Mouse (Mus musculus): Measurements from ENCODE around the gene Dab1.
A peak's percentile ranks its signal among the peaks of the same experiment; 100 is the strongest.

Dab1 gene

GRCm38 (mm10) chr4:104369091-104369490 lies 749.9 kb downstream of the Dab1 start:
- DNase-seq (ENCODE audit: low read depth, low spot score): no peak

GRCm38 (mm10) chr4:104371136-104371535 lies 752.0 kb downstream of the Dab1 start:
- no peak for DNase-seq (ENCODE audit: low read depth, low spot score)

DNA sequence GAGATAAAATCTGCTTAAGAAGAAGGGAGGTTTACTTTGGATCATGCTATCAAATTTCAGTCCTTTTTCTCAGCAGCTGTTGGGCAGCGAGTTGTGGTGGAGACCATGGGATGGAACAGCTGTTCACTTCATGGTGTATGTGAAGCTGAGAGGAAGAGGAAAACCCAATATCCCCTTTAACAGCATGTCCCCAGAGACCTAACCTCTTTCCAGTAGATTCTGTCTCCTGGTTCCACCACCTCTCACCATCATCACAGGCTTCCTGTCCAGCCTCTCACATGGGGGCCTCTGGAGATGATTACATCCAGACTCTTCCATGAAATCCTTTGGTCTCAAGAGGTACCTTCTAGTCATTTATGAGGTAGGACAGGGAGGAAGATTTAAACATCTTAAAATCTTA lies 755.0 kb downstream of the Dab1 start:
- no peak for DNase-seq (ENCODE audit: low read depth, low spot score)

DNA sequence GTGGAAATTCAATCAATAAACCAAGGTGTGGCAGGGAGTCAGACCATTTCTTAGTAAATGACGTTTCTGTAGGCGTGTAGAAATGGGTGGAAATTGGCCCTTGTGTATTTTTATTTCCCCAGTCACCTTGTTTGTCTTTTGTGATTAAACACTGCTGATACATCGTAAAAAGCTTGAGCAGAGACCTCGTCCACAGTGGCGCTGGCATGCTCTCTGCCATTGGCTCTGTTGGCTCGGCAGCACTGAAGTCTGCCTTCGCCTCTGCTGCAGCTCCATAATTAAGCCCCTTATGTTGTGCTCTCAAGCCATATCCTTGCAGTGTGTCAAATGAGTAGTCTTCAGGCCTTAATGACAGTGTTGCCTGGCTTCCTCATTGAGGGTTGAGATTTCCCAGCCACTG lies 765.5 kb downstream of the Dab1 start:
- DNase-seq (ENCODE audit: low read depth, low spot score): no peak

GRCm38 (mm10) chr4:104385272-104385671 lies 766.1 kb downstream of the Dab1 start:
- DNase-seq (ENCODE audit: low read depth, low spot score): no peak

DNA sequence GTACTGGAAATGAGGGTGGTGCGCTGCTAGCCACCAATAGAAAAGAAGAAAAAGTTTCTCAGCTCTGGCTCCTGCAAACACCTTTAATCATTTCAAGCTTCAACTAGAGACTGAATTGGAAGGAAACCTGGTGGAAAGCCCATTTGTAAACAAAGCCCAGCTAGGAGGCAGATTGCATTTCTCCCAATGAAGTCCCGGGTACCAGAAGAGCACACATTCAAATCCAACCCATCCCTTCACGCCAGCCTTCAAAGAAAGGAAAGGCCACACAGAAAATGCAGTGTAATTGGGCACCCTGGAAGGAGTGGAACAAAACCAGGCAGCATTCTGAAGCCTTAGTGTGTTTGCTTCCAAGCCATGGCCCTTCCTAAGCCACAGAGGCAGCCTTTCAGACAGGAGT lies 776.4 kb downstream of the Dab1 start:
- DNase-seq (ENCODE audit: low read depth, low spot score): no peak

DNA sequence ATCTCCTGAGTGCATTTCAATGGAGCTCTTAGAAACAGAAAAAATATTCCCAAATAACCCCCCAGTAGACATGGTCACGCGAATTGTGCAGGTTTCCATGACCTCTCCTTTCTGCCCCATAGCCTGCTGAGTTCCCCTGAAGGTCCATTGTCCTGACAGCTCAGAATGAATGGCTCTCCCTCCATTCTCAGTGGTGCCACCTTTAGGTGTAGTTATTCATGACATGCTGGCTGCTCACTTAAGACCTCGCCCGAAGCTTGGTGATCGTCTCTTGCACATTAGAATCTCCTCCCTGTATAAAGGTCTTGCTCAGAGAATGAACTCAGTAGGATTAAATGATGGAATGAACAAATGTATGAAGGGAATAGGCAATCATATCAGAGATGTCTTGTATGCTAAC lies 776.9 kb downstream of the Dab1 start:
- DNase-seq (ENCODE audit: low read depth, low spot score): peak; percentile 14

- no peak for DNase-seq (ENCODE audit: low read depth, low spot score)
Observed at GRCm38 (mm10) chr4:104399106-104399730, 780.1 kb downstream of the Dab1 start.

DNA sequence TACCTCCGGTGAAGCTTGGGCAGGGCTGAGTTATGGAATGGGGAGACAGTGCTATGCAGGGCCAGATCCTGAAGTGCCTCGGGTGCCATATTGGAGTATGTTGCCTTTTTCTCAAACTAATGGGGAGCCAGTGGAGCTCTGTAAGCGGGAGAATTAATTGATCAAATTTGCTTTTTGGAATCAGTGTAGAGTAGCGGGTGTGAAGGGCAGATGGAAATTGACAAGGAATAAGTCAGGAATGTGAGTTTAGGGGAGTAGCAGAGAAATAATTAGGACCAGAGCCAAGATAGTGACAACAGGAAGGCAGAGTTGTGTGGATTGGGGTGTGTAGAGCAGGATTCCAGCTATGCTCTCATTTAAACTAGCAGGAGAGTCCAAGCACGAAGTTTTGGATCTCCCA lies 784.9 kb downstream of the Dab1 start:
- no peak for DNase-seq (ENCODE audit: low read depth, low spot score)

DNA sequence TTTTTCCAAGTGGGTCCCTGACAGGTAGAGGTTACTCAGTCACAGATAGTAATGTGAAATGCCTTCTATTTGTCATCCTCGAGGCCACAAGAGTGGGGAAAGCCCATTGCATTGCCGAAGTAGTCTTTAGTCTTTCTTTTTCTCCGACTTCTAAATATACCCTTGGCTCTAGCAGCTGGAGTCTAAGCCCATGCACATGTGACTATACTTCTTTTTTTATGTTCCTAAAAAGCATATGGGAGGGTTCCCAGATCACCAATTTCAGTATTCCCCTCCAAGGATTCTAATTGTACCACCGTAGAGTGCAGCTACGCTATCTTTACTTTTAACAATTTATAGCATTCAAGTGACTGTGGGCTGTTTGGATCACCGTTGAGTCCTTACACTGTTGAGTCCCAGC lies 791.8 kb downstream of the Dab1 start:
- DNase-seq (ENCODE audit: low read depth, low spot score): no peak

GRCm38 (mm10) chr4:104415482-104415881 lies 796.3 kb downstream of the Dab1 start:
- DNase-seq (ENCODE audit: low read depth, low spot score): no peak

DNA sequence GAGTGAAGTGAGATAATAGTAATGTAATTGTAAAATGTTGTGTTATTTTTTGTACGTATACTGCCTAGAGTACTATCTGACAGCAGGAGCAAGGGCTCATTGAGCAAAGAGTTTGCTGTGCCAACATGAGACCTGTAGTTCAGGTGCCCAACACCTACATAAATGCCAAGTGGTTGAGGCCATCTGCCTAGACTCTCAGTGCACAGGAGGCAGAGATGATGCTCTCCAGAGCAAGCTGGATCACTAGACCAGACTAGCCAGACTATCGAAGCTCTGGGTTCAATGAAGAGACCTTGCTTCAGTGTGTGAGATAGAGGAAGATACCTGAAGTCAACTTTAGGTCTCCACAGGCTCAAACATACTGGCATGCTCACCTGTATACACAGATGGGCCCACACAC lies 799.2 kb downstream of the Dab1 start:
- no peak for DNase-seq (ENCODE audit: low read depth, low spot score)

GRCm38 (mm10) chr4:104420983-104421680 lies 802.0 kb downstream of the Dab1 start:
- no peak for DNase-seq (ENCODE audit: low read depth, low spot score)

DNA sequence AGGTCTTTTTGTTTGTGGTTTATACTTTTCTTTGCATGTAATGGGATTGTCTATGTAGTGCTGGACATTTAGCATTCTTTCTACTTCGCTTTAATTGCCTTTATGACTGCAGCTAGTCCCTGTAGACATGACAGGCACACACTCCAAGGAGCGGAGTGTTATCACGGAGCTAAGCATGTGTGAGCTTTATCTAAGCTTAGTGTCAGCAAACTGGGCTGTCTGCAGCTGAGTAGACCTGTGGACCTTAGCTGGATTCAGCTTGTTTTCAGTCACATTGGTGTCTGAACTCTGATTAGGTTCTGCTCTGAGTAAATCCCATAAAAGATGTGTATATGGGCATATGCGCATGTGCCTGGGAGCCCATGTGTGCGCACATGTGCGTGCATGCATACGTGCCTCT lies 810.0 kb downstream of the Dab1 start:
- DNase-seq (ENCODE audit: low read depth, low spot score): no peak

- no peak for DNase-seq (ENCODE audit: low read depth, low spot score)
Observed at GRCm38 (mm10) chr4:104431231-104431855, 812.2 kb downstream of the Dab1 start.

DNA sequence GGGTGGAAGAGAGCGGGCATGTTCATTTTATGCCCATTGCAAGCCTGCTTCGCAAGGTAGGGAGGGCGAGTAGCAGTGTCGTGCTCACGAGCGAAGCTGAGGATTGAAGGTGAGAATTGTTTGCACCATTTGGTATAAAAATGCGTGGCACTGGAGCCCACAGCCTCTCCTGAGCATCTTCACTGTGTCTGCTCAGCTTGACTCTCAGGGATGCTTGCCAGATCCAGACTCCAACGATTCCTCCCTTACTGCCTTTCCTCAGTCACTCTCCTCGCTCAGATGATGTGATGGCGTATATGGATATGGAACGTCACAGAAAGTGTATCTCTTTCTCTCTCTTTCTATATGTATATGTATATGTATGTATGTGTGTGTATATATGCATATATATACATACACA lies 813.0 kb downstream of the Dab1 start:
- no peak for DNase-seq (ENCODE audit: low read depth, low spot score)

GRCm38 (mm10) chr4:104435736-104436135 lies 816.6 kb downstream of the Dab1 start:
- no peak for DNase-seq (ENCODE audit: low read depth, low spot score)

DNA sequence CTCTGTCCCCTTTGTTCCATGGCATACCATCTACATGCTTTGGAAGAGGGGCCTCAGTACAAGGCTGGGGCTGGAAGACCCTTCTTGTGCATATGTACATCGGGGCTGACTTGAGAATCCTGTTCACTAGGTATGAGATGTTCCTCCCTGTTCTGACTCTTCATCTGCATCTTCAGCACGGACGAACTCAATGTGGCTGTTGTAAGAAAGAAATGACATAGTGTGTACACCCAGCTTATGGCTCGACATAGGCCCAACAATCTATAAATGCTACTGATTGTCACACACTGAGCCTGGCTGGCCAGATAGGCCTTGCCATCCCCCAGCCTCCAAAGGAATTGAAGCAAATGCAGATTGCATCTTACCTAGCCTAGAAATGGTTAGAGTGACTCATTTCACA lies 817.3 kb downstream of the Dab1 start:
- DNase-seq (ENCODE audit: low read depth, low spot score): no peak

DNA sequence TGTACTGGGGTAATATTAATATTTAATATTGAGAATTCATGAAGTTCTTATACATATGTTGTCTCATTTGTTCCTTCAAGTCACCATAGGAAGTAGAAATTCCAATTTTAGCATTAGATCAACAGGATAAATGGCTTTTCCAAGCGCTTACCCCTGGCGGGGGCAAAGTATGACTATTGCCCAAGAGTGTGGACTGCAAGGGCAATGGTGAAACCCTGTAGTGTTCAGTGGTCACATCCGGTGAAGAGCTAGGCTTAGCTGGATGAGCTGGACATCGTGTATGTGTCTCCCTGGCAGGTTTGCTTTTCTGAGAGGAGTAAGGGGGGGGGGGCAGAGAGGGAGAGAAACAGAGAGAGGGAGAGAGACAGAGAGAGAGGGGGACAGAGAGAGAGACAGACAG lies 819.6 kb downstream of the Dab1 start:
- DNase-seq (ENCODE audit: low read depth, low spot score): no peak

GRCm38 (mm10) chr4:104439641-104440040 lies 820.5 kb downstream of the Dab1 start:
- no peak for DNase-seq (ENCODE audit: low read depth, low spot score)

GRCm38 (mm10) chr4:104442925-104443747 lies 824.0 kb downstream of the Dab1 start:
- DNase-seq (ENCODE audit: low read depth, low spot score): no peak

- no peak for DNase-seq (ENCODE audit: low read depth, low spot score)
Observed at GRCm38 (mm10) chr4:104443775-104444174, 824.6 kb downstream of the Dab1 start.
